Mouse (Mus musculus) lung, postnatal 0 days (tissue): ENCODE measurements around the gene Ap4m1. TPM values are rescaled to one million over a fixed set of nuclear protein-coding genes. Genes with fewer than 3 reads are reported as not detected.
A peak's percentile ranks its signal among the peaks of the same experiment; 100 is the strongest.

Source experiments
- ATAC-seq: fragments of 200-750 bp; cut with Nextera tagmentation; 2 replicates; pipeline ENCODE4 v1.8.0; 2017; ENCODE audit warnings: moderate library complexity
- DNase-seq: peaks from one replicate; pipeline ENCODE4 v3.0.0-alpha.2; 2016; ENCODE audit warnings: low spot score
- H3K27ac ChIP-seq: fragments of 300-500 bp; sonication (generic); 2 replicates; pipeline ENCODE4 v1.5.1; 2014; ENCODE audit warnings: antibody characterized with exemption, mild to moderate bottlenecking, low read length, mixed read lengths
- H3K27me3 ChIP-seq: fragments of 300-500 bp; sonication (generic); replicated peaks from 2 replicates; pipeline ENCODE4 v1.6.1; 2014; ENCODE audit warnings: low read length, mixed read lengths; ENCODE audit not compliant: insufficient read depth
- H3K36me3 ChIP-seq: fragments of 300-500 bp; sonication (generic); 2 replicates; pipeline ENCODE4 v1.6.1; 2014; ENCODE audit warnings: low read length, mixed read lengths; ENCODE audit not compliant: insufficient read depth
- H3K4me1 ChIP-seq: fragments of 300-500 bp; sonication (generic); 2 replicates; pipeline ENCODE4 v1.6.1; 2014; ENCODE audit warnings: antibody characterized with exemption, low read depth, low read length, mixed read lengths; ENCODE audit not compliant: insufficient read depth
- H3K4me2 ChIP-seq: fragments of 300-500 bp; sonication (generic); replicated peaks from 2 replicates; pipeline ENCODE4 v1.6.1; 2014; ENCODE audit warnings: low read depth, mild to moderate bottlenecking, low read length, moderate library complexity, mixed read lengths
- H3K4me3 ChIP-seq: fragments of 300-500 bp; sonication (generic); 2 replicates; pipeline ENCODE4 v1.5.1; 2014; ENCODE audit warnings: low read depth, low read length
- H3K9ac ChIP-seq: fragments of 300-500 bp; sonication (generic); replicated peaks from 2 replicates; pipeline ENCODE4 v1.6.1; 2014; ENCODE audit warnings: low read depth, mild to moderate bottlenecking
- H3K9me3 ChIP-seq: fragments of 300-500 bp; sonication (generic); 2 replicates; pipeline ENCODE4 v1.6.1; 2016; ENCODE audit warnings: low read length, mixed read lengths
- CTCF ChIP-seq: IDR thresholded peaks from 2 replicates; pipeline ENCODE4 v1.5.1; 2016; ENCODE audit warnings: antibody characterized with exemption, mild to moderate bottlenecking
- EP300 ChIP-seq: IDR thresholded peaks from 2 replicates; pipeline ENCODE4 v1.6.1; 2016; ENCODE audit warnings: antibody characterized with exemption, mild to moderate bottlenecking, control low read depth
- WGBS: fragments of 180-500 bp; shearing (Covaris S2); extraction: QIAGEN DNeasy Blood & Tissue Kit; methylation state at CpG from one replicate; pipeline ENCODE4 v1.1.7; 2014; 5-methylcytosine and 5-hydroxymethylcytosine counted together
- polyA plus RNA-seq: library from polyadenylated mRNA; unstranded; fragments of >200 nt; fragmentation: Nextera tagmentation; extraction: Ambion mirVana; gene quantifications from 2 replicates; pipeline ENCODE4 v1.2.1, GENCODE M21; 2015

Ap4m1 gene
- polyA plus RNA-seq, 1 experiment from 2014 or later: 11.1 TPM

GRCm38 (mm10) chr5:138170936-138171561, 753 bp upstream of the Ap4m1 start:
- peak; percentile 86 for ATAC-seq
- Histone ChIP-seq H3K4me2 (peak overlapping the region; percentile 100), H3K4me1 (peaks cover 13% of the 10 kb centered on the region; the same call in 1 of the 2 replicates), H3K27me3 (no peaks in the 10 kb centered on the region), H3K4me3 (peak overlapping the region; percentile 68), H3K36me3 (peaks cover 33% of the 10 kb centered on the region; the same call in 1 of the 2 replicates), H3K9ac (peak overlapping the region; percentile 46; the same call in 1 of the 2 replicates), H3K9me3 (no peaks in the 10 kb centered on the region), H3K27ac (peak overlapping the region; percentile 92)
- peak; percentile 57 for TF ChIP-seq EP300
- TF ChIP-seq CTCF: peak; percentile 48
- under 1% methylated on average over 46 of the region's 47 CpGs for WGBS
- peak; percentile 98 for DNase-seq

- no peak for TF ChIP-seq CTCF
- TF ChIP-seq EP300: no peak
- 58% methylated on average over 3 of the region's 3 CpGs for WGBS
- H3K4me1 ChIP-seq: peaks cover 13% of the 10 kb centered on the region; the same call in 1 of the 2 replicates
- no peak overlapping the region for H3K27ac ChIP-seq
- no peak overlapping the region for H3K4me2 ChIP-seq
- no peak overlapping the region for H3K4me3 ChIP-seq
- no peak for ATAC-seq
- peak; percentile 75 for DNase-seq
- H3K9ac ChIP-seq: no peak overlapping the region
- peaks cover 21% of the 10 kb centered on the region; the same call in 1 of the 2 replicates for H3K36me3 ChIP-seq
- H3K9me3 ChIP-seq: no peaks in the 10 kb centered on the region
- no peaks in the 10 kb centered on the region for H3K27me3 ChIP-seq
Measured at GRCm38 (mm10) chr5:138173217-138173616, 1.4 kb downstream of the Ap4m1 start.

- Histone ChIP-seq H3K4me3 (peak within 1 kb of the TSS; percentile 79), H3K36me3 (peaks cover 9% of the 10 kb centered on the region; the same call in 1 of the 2 replicates), H3K27me3 (no peaks in the 10 kb centered on the region), H3K4me1 (peaks cover 5% of the 10 kb centered on the region; the same call in 1 of the 2 replicates), H3K9me3 (no peaks in the 10 kb centered on the region), H3K9ac (peak within 1 kb of the TSS; percentile 32), H3K4me2 (peak within 1 kb of the TSS; percentile 52), H3K27ac (peak within 1 kb of the TSS; percentile 34; the same call in 1 of the 2 replicates)
- ATAC-seq (peak; percentile 93), DNase-seq (peak; percentile 92)
- TF ChIP-seq EP300: peak; percentile 100
- TF ChIP-seq CTCF: no peak
- 2% methylated on average over 31 of the region's 31 CpGs for WGBS
Measured at GRCm38 (mm10) chr5:138186950-138187638, 15.3 kb downstream of the Ap4m1 start, which contains the start of the genes Taf6 and Cnpy4. Gene Taf6 (minus strand): TSS chr5:138187451. Gene Cnpy4 (plus strand): TSS chr5:138187485.

GRCm38 (mm10) chr5:138187661-138188306, 16.0 kb downstream of the Ap4m1 start:
- H3K4me3 ChIP-seq: peak overlapping the region; percentile 79
- H3K36me3 ChIP-seq: 0 out of 2 replicates have a peak, but pooled peaks cover 4% of the 10 kb centered on the region
- H3K27me3 ChIP-seq: no peaks in the 10 kb centered on the region
- 0 out of 2 replicates have a peak overlapping the region, but pooled peaks have one; percentile 10 for H3K27ac ChIP-seq
- H3K9me3 ChIP-seq: no peaks in the 10 kb centered on the region
- peak overlapping the region; percentile 52 for H3K4me2 ChIP-seq
- peak; percentile 94 for DNase-seq
- peak overlapping the region; percentile 32 for H3K9ac ChIP-seq
- WGBS: under 1% methylated on average over 10 of the region's 10 CpGs
- peaks cover 5% of the 10 kb centered on the region; the same call in 1 of the 2 replicates for H3K4me1 ChIP-seq
- TF ChIP-seq CTCF: no peak
- TF ChIP-seq EP300: no peak
- peak; percentile 90 for ATAC-seq

- WGBS: 5% methylated on average over 54 of the region's 54 CpGs
- Histone ChIP-seq H3K36me3 (no peaks in the 10 kb centered on the region), H3K27ac (peak within 1 kb of the TSS; percentile 66), H3K4me3 (peak within 1 kb of the TSS; percentile 70), H3K27me3 (no peaks in the 10 kb centered on the region), H3K4me1 (peaks cover 4% of the 10 kb centered on the region; the same call in 1 of the 2 replicates), H3K9me3 (no peaks in the 10 kb centered on the region), H3K4me2 (peak within 1 kb of the TSS; percentile 86), H3K9ac (peak within 1 kb of the TSS; percentile 64)
- TF ChIP-seq EP300 (0 out of 2 replicates have a peak, but pooled peaks have one; percentile 21), CTCF (no peak; the same call in 1 of the 2 replicates)
- DNase-seq (peak; percentile 90), ATAC-seq (peak; percentile 90)
Measured at GRCm38 (mm10) chr5:138193771-138194727, 22.2 kb downstream of the Ap4m1 start, which contains the start of gene Mblac1. Gene Mblac1 (plus strand): TSS chr5:138194314.
